Mouse (Mus musculus): Measurements from ENCODE around the gene C1qc. TPM values are rescaled to one million over a fixed set of nuclear protein-coding genes. Genes with fewer than 3 reads are reported as not detected.
A peak's percentile ranks its signal among the peaks of the same experiment; 100 is the strongest.

C1qc gene
- polyA plus RNA-seq, 1 experiment from 2014 or later, result 30.9 TPM

DNA sequence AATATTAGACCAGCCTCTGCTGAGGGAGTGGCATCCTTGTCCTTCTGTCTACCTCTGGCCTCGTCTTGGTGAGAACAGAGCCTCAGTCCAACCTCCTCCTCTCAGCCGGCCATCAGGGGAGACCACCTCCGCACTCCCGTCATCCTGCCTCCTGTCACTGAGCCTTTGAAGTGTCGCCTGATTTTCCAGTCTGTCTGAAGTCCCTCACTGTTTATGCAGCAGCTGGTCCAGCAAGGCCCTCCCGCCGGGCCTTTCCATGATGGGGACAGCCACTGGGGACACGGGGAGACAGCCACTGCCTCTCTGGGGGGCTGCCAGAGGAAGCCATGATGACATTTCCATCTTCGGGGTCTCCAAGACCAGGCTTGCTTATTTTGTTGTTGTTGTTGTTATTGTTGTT lies 20.0 kb upstream of the C1qc start:
- no peak for DNase-seq (ENCODE audit: low spot score)
- H3K27ac ChIP-seq (ENCODE audit: low read length), result no peak overlapping the region
- no peak for ATAC-seq
- WGBS, result 11% methylated on average over 9 of the region's 9 CpGs
- no peaks in the 10 kb centered on the region for H3K4me1 ChIP-seq (ENCODE audit: insufficient read depth, low read depth, low read length)
- no peaks in the 10 kb centered on the region for H3K36me3 ChIP-seq (ENCODE audit: insufficient read depth, low read length)
- H3K9ac ChIP-seq (replicated peaks; ENCODE audit: low read depth), result no peak overlapping the region
- TF ChIP-seq EP300 (IDR thresholded peaks at IDR 0.05), result no peak
- no peak for TF ChIP-seq CTCF (IDR thresholded peaks at IDR 0.05)
- H3K27me3 ChIP-seq (replicated peaks; ENCODE audit: insufficient read depth, low read length), result peaks cover 16% of the 10 kb centered on the region
- no peak overlapping the region for H3K4me3 ChIP-seq (ENCODE audit: low read depth, low read length)
- H3K4me2 ChIP-seq (replicated peaks; ENCODE audit: low read depth, low read length), result no peak overlapping the region
- H3K9me3 ChIP-seq (ENCODE audit: low read length), result no peaks in the 10 kb centered on the region

GRCm38 (mm10) chr4:136911804-136912203 lies 18.9 kb upstream of the C1qc start:
- H3K36me3 ChIP-seq (ENCODE audit: insufficient read depth, low read length), result no peaks in the 10 kb centered on the region
- ATAC-seq (no peak), DNase-seq (ENCODE audit: low spot score) (no peak)
- H3K4me2 ChIP-seq (replicated peaks; ENCODE audit: low read depth, low read length), result no peak overlapping the region
- H3K27me3 ChIP-seq (replicated peaks; ENCODE audit: insufficient read depth, low read length), result peaks cover 18% of the 10 kb centered on the region
- 38% methylated on average over 9 of the region's 9 CpGs for WGBS
- no peak for TF ChIP-seq EP300 (IDR thresholded peaks at IDR 0.05)
- TF ChIP-seq CTCF (IDR thresholded peaks at IDR 0.05), result no peak
- no peak overlapping the region for H3K4me3 ChIP-seq (ENCODE audit: low read depth, low read length)
- no peak overlapping the region for H3K27ac ChIP-seq (ENCODE audit: low read length)
- H3K4me1 ChIP-seq (ENCODE audit: insufficient read depth, low read depth, low read length), result no peaks in the 10 kb centered on the region
- H3K9me3 ChIP-seq (ENCODE audit: low read length), result no peaks in the 10 kb centered on the region
- no peak overlapping the region for H3K9ac ChIP-seq (replicated peaks; ENCODE audit: low read depth)

DNA sequence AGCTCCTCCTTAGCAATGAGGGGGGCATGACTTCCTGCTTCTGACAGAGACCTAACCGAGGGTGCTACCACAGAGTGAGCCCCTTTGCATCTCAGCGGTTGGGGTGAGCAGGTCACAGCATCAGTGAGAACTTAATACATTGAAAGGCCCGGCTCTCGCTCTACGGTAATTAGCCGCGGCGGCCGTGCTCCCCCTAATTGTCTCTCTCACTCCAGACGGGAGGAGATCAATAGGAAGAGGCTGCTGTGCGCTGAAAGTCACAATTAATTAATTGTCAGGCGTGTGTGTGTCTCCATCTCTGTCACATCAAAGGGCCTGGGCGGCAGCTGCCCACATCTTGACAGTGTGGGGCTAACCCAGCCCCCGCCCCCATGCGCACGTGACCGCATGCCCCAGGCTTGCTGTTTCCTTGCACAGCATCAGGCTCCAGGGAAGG lies 18.4 kb upstream of the C1qc start:
- DNase-seq (ENCODE audit: low spot score), result no peak

DNA sequence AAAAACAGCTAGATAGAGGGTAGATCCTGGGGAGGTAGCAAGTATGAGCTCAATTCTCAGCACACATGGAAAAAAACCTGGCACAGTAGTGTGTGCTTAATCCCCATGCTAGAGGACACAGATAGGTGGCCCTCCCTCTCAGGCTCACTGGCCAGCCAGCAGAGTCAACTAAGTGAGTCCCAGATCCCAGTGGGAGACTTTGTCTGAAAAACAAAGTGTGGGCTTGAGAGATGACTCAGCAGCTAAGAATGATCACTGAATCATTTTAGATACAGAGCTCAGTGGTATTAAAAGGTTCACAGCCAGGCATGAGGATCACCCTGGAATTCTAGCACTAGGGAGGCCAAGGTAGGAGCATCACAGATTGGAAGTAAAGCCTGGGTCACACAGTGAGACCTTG lies 14.9 kb upstream of the C1qc start:
- Histone ChIP-seq H3K27me3 (replicated peaks; ENCODE audit: insufficient read depth, low read length) (peaks cover 30% of the 10 kb centered on the region), H3K36me3 (ENCODE audit: insufficient read depth, low read length) (no peaks in the 10 kb centered on the region), H3K4me1 (ENCODE audit: insufficient read depth, low read depth, low read length) (no peaks in the 10 kb centered on the region), H3K4me2 (replicated peaks; ENCODE audit: low read depth, low read length) (no peak overlapping the region), H3K27ac (ENCODE audit: low read length) (no peak overlapping the region), H3K4me3 (ENCODE audit: low read depth, low read length) (no peak overlapping the region), H3K9me3 (ENCODE audit: low read length) (no peaks in the 10 kb centered on the region), H3K9ac (replicated peaks; ENCODE audit: low read depth) (no peak overlapping the region)
- no peak for DNase-seq (ENCODE audit: low spot score)
- no peak for ATAC-seq
- TF ChIP-seq EP300 (IDR thresholded peaks at IDR 0.05) (no peak), CTCF (IDR thresholded peaks at IDR 0.05) (no peak)

More for the DNA sequence above, 18.4 kb upstream of the C1qc start:
- Histone ChIP-seq H3K36me3 (ENCODE audit: insufficient read depth, low read length) (no peaks in the 10 kb centered on the region), H3K9ac (replicated peaks; ENCODE audit: low read depth) (no peak overlapping the region), H3K27ac (ENCODE audit: low read length) (no peak overlapping the region), H3K9me3 (ENCODE audit: low read length) (no peaks in the 10 kb centered on the region), H3K4me3 (ENCODE audit: low read depth, low read length) (no peak overlapping the region), H3K27me3 (replicated peaks; ENCODE audit: insufficient read depth, low read length) (peaks cover 24% of the 10 kb centered on the region), H3K4me1 (ENCODE audit: insufficient read depth, low read depth, low read length) (no peaks in the 10 kb centered on the region), H3K4me2 (replicated peaks; ENCODE audit: low read depth, low read length) (no peak overlapping the region)
- 11% methylated on average over 17 of the region's 17 CpGs for WGBS
- no peak for TF ChIP-seq EP300 (IDR thresholded peaks at IDR 0.05)
- no peak for TF ChIP-seq CTCF (IDR thresholded peaks at IDR 0.05)
- ATAC-seq, result no peak

DNA sequence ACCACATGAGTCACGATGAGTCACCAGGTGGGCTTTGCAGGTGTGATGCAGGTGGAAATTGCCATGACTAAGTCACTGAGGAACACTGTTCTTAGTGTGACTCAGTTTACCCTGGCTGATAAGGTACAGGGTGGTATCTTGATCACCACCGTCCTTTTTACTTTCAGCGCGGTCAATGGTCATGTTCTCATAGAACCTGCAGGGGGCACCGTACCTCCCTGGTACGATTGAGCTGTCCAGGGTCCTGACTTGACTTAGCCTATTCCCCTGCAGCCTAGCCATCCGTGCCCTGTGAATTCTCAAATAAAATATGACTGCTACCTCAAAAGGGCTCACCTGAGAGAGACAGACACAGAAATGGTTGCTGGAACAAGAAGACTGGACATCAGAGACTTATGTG lies 14.2 kb upstream of the C1qc start:
- H3K9ac ChIP-seq (replicated peaks; ENCODE audit: low read depth), result no peak overlapping the region
- TF ChIP-seq CTCF (IDR thresholded peaks at IDR 0.05) (peak; percentile 91), EP300 (IDR thresholded peaks at IDR 0.05) (no peak)
- no peak overlapping the region for H3K4me2 ChIP-seq (replicated peaks; ENCODE audit: low read depth, low read length)
- no peaks in the 10 kb centered on the region for H3K4me1 ChIP-seq (ENCODE audit: insufficient read depth, low read depth, low read length)
- H3K9me3 ChIP-seq (ENCODE audit: low read length), result no peaks in the 10 kb centered on the region
- H3K27me3 ChIP-seq (replicated peaks; ENCODE audit: insufficient read depth, low read length), result peaks cover 26% of the 10 kb centered on the region
- no peak overlapping the region for H3K27ac ChIP-seq (ENCODE audit: low read length)
- ATAC-seq (no peak), DNase-seq (ENCODE audit: low spot score) (peak; percentile 82)
- H3K4me3 ChIP-seq (ENCODE audit: low read depth, low read length), result no peak overlapping the region
- 16% methylated on average over 7 of the region's 7 CpGs for WGBS
- H3K36me3 ChIP-seq (ENCODE audit: insufficient read depth, low read length), result no peaks in the 10 kb centered on the region

- no peak for ATAC-seq
- Histone ChIP-seq H3K4me3 (ENCODE audit: low read depth, low read length) (no peak overlapping the region), H3K4me1 (ENCODE audit: insufficient read depth, low read depth, low read length) (no peaks in the 10 kb centered on the region), H3K4me2 (replicated peaks; ENCODE audit: low read depth, low read length) (no peak overlapping the region), H3K9ac (replicated peaks; ENCODE audit: low read depth) (no peak overlapping the region), H3K27ac (ENCODE audit: low read length) (no peak overlapping the region), H3K36me3 (ENCODE audit: insufficient read depth, low read length) (no peaks in the 10 kb centered on the region), H3K9me3 (ENCODE audit: low read length) (no peaks in the 10 kb centered on the region), H3K27me3 (replicated peaks; ENCODE audit: insufficient read depth, low read length) (peaks cover 16% of the 10 kb centered on the region; the same call in 1 of the 2 replicates)
- no peak for DNase-seq (ENCODE audit: low spot score)
- TF ChIP-seq CTCF (IDR thresholded peaks at IDR 0.05), result no peak
- TF ChIP-seq EP300 (IDR thresholded peaks at IDR 0.05), result no peak
- WGBS, result 1% methylated on average over 21 of the region's 23 CpGs
Observed at GRCm38 (mm10) chr4:136904767-136905539, 12.1 kb upstream of the C1qc start.

All from lung, postnatal 0 days (tissue).